Mouse (Mus musculus) heart, adult 18-20 months (tissue): ENCODE measurements at regions not wholly inside any gene's neighbourhood (a gene's known extent, or its start where the extent isn't known, plus 50 kb on each side); places are given as distances from the start of the nearest gene placed in this dataset.

Experiments
- DNase-seq, 2 experiments: peaks; one replicate each; pipeline ENCODE4 v3.0.0; 2021 to 2022; ENCODE audit warnings: mixed read lengths in 1 of 2

DNA sequence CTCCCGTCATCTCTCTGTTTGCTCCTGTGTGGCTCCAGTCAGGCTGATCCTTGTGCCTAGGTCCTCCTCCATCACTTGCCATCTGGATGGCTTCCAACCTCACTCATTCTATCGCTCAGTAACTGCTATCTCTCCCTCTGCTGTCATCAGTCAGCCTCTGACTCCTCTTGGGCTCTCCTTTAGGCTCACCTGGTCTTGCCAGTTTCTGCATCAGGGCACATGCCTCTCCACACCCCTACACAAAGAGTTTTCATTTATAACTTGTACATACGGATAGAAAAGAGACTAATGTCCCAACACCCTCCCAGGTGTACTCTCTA is 2664.7 kb upstream of the Lrrc6 start:
- peak in 1 of 2 experiments; percentile 7 for DNase-seq

DNA sequence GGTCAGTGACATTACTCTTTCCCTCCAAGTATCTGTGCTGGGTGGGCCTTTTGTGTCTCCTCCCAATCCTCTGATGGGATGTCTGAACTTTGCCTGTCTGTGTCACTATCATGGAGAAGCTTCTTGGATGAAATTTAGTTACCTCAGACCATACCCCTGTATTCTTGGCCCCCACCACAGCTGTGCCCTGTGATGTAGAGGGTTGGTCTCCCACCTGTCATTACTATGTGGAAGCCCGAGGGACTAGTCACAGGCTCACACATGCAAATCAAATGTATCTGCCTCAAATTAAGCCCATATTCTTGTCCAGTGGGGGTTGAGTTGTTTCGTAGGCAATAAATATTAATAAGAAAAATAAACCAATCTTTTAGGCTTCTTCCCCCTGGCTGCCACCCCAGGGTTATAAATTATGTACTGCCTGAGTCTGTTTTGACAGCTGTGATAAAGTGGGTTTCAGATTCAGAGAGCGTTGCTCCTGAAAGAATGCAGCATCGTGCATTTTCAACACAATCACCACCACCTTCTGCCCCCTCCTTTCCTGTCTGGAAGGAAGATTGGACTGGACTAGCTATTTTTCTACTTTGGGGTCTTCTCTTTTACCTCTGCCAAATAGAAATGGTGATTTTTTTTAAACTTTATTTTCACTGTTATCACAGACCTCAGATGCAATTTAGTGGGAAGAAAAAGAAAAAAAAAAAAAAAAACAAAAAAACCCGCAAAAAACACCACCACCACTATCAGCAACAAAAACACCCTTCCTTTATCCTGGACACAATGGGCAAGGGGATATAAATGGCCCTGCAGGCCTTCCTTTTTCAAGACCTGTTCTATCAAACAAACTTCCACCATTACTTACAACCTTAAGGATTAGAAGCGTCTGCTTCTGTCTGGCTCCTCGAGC is 2664.1 kb upstream of the Lrrc6 start:
- DNase-seq: peak in 1 of 2 experiments; percentile 4

DNA sequence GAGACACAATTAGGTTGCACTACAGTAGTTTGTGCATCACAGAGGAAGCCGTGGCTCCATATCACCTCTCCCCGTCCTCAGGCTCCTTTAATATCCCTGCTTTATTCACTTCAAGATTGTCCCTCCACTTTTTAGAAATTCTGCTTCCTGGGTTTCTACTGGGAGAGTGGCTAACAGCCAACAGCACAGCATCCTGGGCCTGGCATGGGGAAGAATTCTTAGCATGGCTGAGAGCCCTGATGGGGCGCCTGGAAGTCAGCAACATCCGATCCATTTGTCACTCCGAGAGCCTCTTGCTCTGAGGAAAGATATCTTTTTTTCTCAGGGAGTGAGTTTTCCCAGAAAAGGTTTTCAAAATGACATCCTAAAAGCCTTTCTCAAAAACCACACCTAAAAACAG is 2660.3 kb upstream of the Lrrc6 start:
- no peak for DNase-seq

DNA sequence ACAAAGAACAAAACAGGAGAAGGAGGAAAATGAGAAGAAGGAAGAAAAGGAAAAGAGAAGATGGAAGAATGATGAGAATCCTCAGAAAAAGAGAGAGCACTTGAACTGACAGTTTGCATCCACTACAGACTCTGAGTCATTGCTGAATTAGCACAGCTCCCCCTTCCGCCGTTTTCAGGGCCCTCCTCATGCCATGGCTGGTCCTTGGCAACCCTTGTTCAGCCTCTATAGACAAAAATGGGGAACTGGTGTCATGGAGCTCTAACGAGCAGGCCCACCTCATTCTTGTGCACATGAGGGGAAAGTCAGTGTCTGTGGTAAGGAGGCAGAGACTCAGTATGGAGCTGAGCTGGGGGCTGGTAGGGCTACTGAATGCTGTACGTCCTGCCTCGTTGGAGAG is 2657.4 kb upstream of the Lrrc6 start:
- DNase-seq: no peak
